Mouse (Mus musculus): ENCODE data around the gene Tmsb15b2. TPM values are rescaled to one million over a fixed set of nuclear protein-coding genes. Genes with fewer than 3 reads are reported as not detected.
A peak's percentile ranks its signal among the peaks of the same experiment; 100 is the strongest.
"Not testable (repeated sequence)": the region's sequence is repeated elsewhere in the genome, so short reads cannot be mapped to it uniquely, and the experiment has no call there.

Gene Tmsb15b2
- polyA plus RNA-seq, 1 experiment from 2014 or later: 53.5 TPM

GRCm38 (mm10) chrX:136959688-136960087 lies 15.6 kb downstream of the Tmsb15b2 start:
- no peak for DNase-seq (ENCODE audit: low spot score)
- no peaks in the 10 kb centered on the region for H3K36me3 ChIP-seq
- H3K4me3 ChIP-seq: no peak overlapping the region
- no peaks in the 10 kb centered on the region for H3K4me1 ChIP-seq (replicated peaks)
- H3K9me3 ChIP-seq: no peaks in the 10 kb centered on the region
- 32% methylated on average over 2 of the region's 2 CpGs for WGBS
- H3K27ac ChIP-seq: no peak overlapping the region
- H3K27me3 ChIP-seq (ENCODE audit: insufficient read depth, poor library complexity, severe bottlenecking): no peaks in the 10 kb centered on the region

DNA sequence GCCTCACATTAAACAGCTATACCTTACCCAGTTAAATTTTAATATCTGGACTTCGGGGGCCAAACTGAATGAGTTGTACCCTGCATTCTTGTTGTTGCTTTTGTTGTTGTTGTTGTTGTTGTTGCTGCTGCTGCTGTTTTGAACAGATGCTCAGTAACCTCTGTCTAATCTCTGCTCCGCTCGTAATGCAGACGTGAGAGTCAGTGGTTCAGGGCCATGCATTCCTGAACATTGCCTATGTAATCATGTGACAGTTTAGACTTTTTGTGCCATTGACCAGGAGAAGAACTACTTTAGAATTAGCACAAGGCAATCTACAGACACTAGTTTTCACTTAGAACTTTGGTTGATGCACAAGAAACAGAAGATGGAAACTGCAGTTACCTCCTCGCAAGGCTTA lies 17.0 kb downstream of the Tmsb15b2 start:
- not testable (repeated sequence) for H3K27ac ChIP-seq; H3K9me3 ChIP-seq; H3K4me1 ChIP-seq (replicated peaks); H3K27me3 ChIP-seq (ENCODE audit: insufficient read depth, poor library complexity, severe bottlenecking); H3K36me3 ChIP-seq; DNase-seq (ENCODE audit: low spot score)
- WGBS: 60% methylated on average over 5 of the region's 5 CpGs
- peak overlapping the region; percentile 46 for H3K4me3 ChIP-seq

- WGBS: 30% methylated on average over 13 of the region's 13 CpGs
- not testable (repeated sequence) for H3K27ac ChIP-seq; H3K4me1 ChIP-seq (replicated peaks); H3K27me3 ChIP-seq (ENCODE audit: insufficient read depth, poor library complexity, severe bottlenecking); H3K36me3 ChIP-seq; H3K9me3 ChIP-seq
- peak; percentile 58 for DNase-seq (ENCODE audit: low spot score)
- H3K4me3 ChIP-seq: peak overlapping the region; percentile 46
Measured at GRCm38 (mm10) chrX:136957583-136958279, 17.6 kb downstream of the Tmsb15b2 start.

- Histone ChIP-seq H3K9me3 (no peaks in the 10 kb centered on the region), H3K4me3 (no peak overlapping the region), H3K27ac (no peak overlapping the region), H3K36me3 (no peaks in the 10 kb centered on the region), H3K27me3 (ENCODE audit: insufficient read depth, poor library complexity, severe bottlenecking) (no peaks in the 10 kb centered on the region), H3K4me1 (replicated peaks) (no peaks in the 10 kb centered on the region)
- 49% methylated on average over 3 of the region's 3 CpGs for whole genome bisulfite sequencing
- no peak for DNase-seq (ENCODE audit: low spot score)
Measured at GRCm38 (mm10) chrX:136937985-136938384, 37.3 kb downstream of the Tmsb15b2 start.

DNA sequence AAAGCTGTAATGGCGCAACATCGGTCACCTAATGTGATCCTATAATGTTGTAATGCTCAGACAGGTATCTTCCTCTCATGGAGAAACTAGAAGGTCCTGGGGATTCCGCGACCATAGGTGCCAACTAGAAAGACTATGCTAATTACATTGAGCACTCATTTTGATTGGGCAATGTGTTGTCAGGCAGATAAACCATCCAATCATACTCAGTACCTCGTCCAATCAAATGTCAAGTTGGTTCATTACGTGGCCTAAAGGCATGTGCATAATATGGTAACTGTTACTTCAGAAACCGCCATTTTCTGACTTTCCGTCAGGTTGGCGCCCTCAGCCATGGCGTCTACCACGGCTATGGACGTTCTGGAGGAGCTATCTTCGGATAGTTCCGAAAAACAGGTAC lies 48.3 kb downstream of the Tmsb15b2 start, which contains the start of gene H2bfm:
TSS of gene H2bfm (plus strand) at position 295 of the 400 bp plus-strand sequence.
- no peak for DNase-seq (ENCODE audit: low spot score)
- Histone ChIP-seq H3K36me3 (no peaks in the 10 kb centered on the region), H3K9me3 (peaks cover 12% of the 10 kb centered on the region; the same call in 1 of the 2 replicates), H3K4me3 (no peak within 1 kb of the TSS), H3K4me1 (replicated peaks) (no peaks in the 10 kb centered on the region), H3K27me3 (ENCODE audit: insufficient read depth, poor library complexity, severe bottlenecking) (no peaks in the 10 kb centered on the region), H3K27ac (no peak within 1 kb of the TSS)
- 92% methylated on average over 14 of the region's 14 CpGs for WGBS

GRCm38 (mm10) chrX:136925863-136926262 lies 49.4 kb downstream of the Tmsb15b2 start:
- Histone ChIP-seq H3K27me3 (ENCODE audit: insufficient read depth, poor library complexity, severe bottlenecking) (no peaks in the 10 kb centered on the region), H3K4me3 (no peak overlapping the region), H3K4me1 (replicated peaks) (no peaks in the 10 kb centered on the region), H3K36me3 (no peaks in the 10 kb centered on the region), H3K9me3 (peaks cover 12% of the 10 kb centered on the region; the same call in 1 of the 2 replicates), H3K27ac (no peak overlapping the region)
- DNase-seq (ENCODE audit: low spot score): no peak

Other genes starting within 250 kb of the Tmsb15b2 start
- gene Morf4l2, start 231.8 kb downstream of the Tmsb15b2 start, polyA plus RNA-seq (2016; fragmentation: Nextera tagmentation; extraction: Ambion mirVana): 514 and 571 TPM in 2 replicates
- gene Glra4, start 195.4 kb downstream of the Tmsb15b2 start, polyA plus RNA-seq (2016; fragmentation: Nextera tagmentation; extraction: Ambion mirVana): 0.14 TPM in 1 of 2 replicates, not detected in the other
- gene Plp1, start 152.8 kb downstream of the Tmsb15b2 start, polyA plus RNA-seq (2016; fragmentation: Nextera tagmentation; extraction: Ambion mirVana): 12.8 and 23.7 TPM in 2 replicates
- gene Rab9b, start 106.7 kb downstream of the Tmsb15b2 start, polyA plus RNA-seq (2016; fragmentation: Nextera tagmentation; extraction: Ambion mirVana): 1.2 and 2.5 TPM in 2 replicates
- not detected in 2 replicates for gene H2bfm, start 48.2 kb downstream of the Tmsb15b2 start, polyA plus RNA-seq (2016; fragmentation: Nextera tagmentation; extraction: Ambion mirVana)
- gene Tmsb15l, start 1.4 kb upstream of the Tmsb15b2 start, polyA plus RNA-seq (2016; fragmentation: Nextera tagmentation; extraction: Ambion mirVana): 4.7 and 5.7 TPM in 2 replicates
- 21.5 and 22.3 TPM in 2 replicates for gene Tmsb15b1, start 1.4 kb upstream of the Tmsb15b2 start, polyA plus RNA-seq (2016; fragmentation: Nextera tagmentation; extraction: Ambion mirVana)
- gene Zcchc18, start 17.7 kb upstream of the Tmsb15b2 start, polyA plus RNA-seq (2016; fragmentation: Nextera tagmentation; extraction: Ambion mirVana): 52.4 and 66.5 TPM in 2 replicates
- gene Slc25a53, start 62.8 kb upstream of the Tmsb15b2 start, polyA plus RNA-seq (2016; fragmentation: Nextera tagmentation; extraction: Ambion mirVana): 10.4 and 12.1 TPM in 2 replicates
- gene Fam199x, start 74.1 kb upstream of the Tmsb15b2 start, polyA plus RNA-seq (2016; fragmentation: Nextera tagmentation; extraction: Ambion mirVana): 7.9 and 12.2 TPM in 2 replicates
- not detected in 2 replicates for gene Esx1, start 146.6 kb upstream of the Tmsb15b2 start, polyA plus RNA-seq (2016; fragmentation: Nextera tagmentation; extraction: Ambion mirVana)

Data from hindbrain, embryonic 10.5 days (tissue).